In genomic region chr9:58249592-58250192, GRCm38 (mm10) we compare ENCODE assay signal across 7 mouse cellular contexts. TPM values are rescaled to one million over a fixed set of nuclear protein-coding genes. Genes with fewer than 3 reads are reported as not detected.
DNase-seq lines count a peak whose midpoint lies in the region; ATAC-seq lines count a peak whose summit lies in the region.

Gene Pml (minus strand): TSS chr9:58249786.

- DNase-seq in ZHBTc4 (ENCODE audit: low read depth, low spot score): peak; percentile 89
- DNase-seq in cerebellum, postnatal 36 days: peak; percentile 61 to 67
- DNase-seq in gastrocnemius, postnatal 25 days: peak; percentile 62
- DNase-seq in left cerebral cortex, postnatal 25 days (ENCODE audit: low spot score in 2 of 2): peak; percentile 54 to 70
- peak; percentile 47 for DNase-seq in right cerebral cortex, postnatal 4 days

- intact Hi-C loops in left cerebral cortex, postnatal 25 days (cut with DNase I): no loop called here

- ATAC-seq in inflammation-experienced regulatory T-cells, adult 6 months: peak; percentile 60
- ATAC-seq in megakaryocyte-erythroid progenitor cell, adult 5-6 weeks (replicated peaks; ENCODE audit: low FRiP score, low TSS enrichment, poor library complexity, severe bottlenecking): peak; percentile 47

RNA-seq across cellular contexts. Expression of gene Pml, which starts in this region (rescaled TPM):
- 1 to 10 TPM; 3.5 to 4.6 TPM for total RNA-seq in gastrocnemius, postnatal 25 days (2021)
- 10 to 100 TPM; 40.6 to 53.9 (median 40.9) TPM for polyA plus RNA-seq in inflammation-experienced regulatory T-cells, adult 6 months (2017; shearing (Covaris generic))
- total RNA-seq in left cerebral cortex, postnatal 25 days (2021): 10 to 100 TPM; 13.0 to 18.2 TPM
- total RNA-seq in megakaryocyte-erythroid progenitor cell, adult 5-6 weeks (2014; fragmentation: Nextera tagmentation): 126 and 134 TPM in 2 replicates
- 34.2 and 38.1 TPM in 2 replicates for total RNA-seq in megakaryocyte-erythroid progenitor cell, adult 5-6 weeks (2017)

Comparison
In these comparisons a context has a peak if more than half of its experiments do, and no peak if none do; other contexts are left out.
1. Peak in every context shown above with its lines: DNase-seq and ATAC-seq.